Mouse (Mus musculus) spleen, adult 10 weeks (tissue): ENCODE results near the gene Stub1. TPM values are rescaled to one million over a fixed set of nuclear protein-coding genes. Genes with fewer than 3 reads are reported as not detected.

Experiments used
- polyA plus RNA-seq: library from polyadenylated mRNA; stranded (reverse); fragments of 350-450 nt; fragmentation: Illumina TruSeq; extraction: RNeasy Lipid Tissue Mini Kit (QIAGEN cat#74804); gene quantifications from one replicate; pipeline ENCODE4 v1.2.3, GENCODE M21; 2015; ENCODE audit warnings: low replicate concordance; ENCODE audit not compliant: insufficient read depth

Stub1 gene
- 41.4 TPM for polyA plus RNA-seq

DNA sequence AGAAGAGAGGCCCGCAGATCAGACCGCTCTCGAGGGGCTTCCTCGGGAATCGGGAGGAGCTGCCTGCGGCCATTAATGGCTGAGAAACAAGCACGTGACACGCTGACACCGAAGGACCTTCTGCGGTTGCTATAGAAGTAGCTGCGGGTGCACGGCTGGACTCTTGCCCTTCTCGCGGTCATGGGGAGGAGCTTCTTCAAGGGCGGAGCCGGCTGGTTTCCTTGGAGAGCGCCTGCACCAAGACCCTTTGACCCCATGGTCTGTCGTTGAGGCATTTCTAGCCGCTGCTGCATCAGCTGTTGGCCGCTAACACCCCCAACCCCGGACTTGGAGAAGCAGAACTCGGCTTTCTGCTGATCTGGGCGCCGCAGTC, at the start of gene Stub1:
TSS of gene Stub1 (minus strand) at position 114 of the 373 bp plus-strand sequence.

DNA sequence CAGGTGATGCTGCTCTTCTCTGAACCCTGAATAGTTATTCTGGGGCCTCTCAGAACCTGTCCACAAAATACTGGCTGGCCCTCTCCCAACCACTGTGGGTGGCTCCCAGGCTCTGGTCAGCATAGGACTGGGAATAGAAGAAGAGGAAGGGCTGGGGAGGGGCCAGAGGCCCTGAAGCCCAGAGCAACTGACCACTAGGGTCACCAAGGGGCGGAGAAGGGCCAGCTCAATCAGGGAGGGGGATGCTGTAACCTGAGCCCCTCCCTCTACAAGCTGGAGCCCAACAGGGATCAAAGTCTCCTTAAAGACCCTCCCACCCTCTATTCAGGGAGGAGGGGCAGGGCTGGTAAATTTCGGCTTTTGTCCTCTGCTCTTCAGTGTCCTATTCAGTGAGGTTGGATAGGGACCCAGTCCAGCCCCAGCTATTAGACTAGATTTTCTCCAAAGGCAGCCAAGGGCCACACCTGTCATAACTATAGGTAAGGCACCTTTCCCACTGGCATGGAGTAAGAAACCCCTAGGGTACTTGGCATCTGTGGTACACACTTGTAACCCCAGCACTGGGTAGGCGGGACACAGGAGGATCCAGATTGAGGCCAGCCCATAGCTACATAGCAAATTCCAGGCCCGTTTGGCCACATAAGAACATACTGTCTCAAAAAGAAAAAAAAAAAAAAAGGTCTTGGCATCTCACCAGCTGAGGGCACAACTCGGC, 47.1 kb upstream of the Stub1 start, which contains the start of gene Wfikkn1:
TSS of gene Wfikkn1 (minus strand) at position 663 of the 715 bp plus-strand sequence.

DNA sequence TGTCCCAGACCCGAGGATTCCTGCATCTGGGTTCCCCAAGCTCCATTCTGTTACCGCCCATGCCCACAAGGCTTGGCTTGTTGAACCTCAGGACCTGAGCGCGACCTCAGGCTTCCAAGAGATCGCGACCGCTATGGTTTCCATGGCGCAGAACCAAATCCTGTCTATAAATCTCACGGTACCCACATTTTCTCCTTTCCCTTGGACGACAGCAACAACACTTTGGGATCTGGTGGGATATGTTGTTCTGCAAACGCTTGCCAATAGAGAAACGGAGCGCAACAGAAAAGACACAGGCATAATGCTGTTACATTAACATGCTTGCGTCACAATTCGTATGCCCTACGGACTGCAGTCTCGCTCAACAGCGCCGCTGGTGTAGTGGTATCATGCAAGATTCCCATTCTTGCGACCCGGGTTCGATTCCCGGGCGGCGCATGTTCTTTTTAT, 41.5 kb upstream of the Stub1 start, which contains the start of gene Mettl26:
TSS of gene Mettl26 (plus strand) at position 354 of the 450 bp plus-strand sequence.

DNA sequence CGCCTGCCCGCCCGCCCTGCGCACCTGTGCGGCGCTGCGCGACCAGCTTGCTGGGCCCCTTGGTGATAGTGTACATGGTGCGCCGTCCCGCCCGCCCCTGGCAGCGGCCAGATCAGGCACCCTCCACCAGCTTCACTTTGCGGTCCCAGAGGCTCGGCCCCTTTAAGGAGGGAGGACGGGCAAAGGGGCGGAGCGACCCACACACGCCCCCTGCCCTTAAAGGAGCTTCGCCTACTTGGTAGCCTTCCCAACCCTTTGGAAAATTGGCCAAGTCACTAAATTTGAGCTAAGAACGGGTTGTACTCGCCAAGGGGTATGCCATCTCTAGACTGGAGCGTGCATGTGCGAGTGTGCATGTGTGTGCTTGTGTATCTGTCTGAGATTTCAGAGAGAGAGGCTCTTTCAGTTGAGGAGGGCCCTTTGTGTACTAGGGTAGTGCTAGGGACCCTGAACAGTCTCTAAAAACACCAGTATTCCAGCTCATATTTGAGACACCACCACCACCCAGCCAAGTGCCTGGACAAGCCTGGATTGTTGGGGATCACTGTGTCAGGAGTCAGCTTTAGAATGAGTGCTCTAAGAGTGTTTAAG, 35.5 kb upstream of the Stub1 start, which contains the start of gene Mcrip2:
TSS of gene Mcrip2 (minus strand) at position 164 of the 591 bp plus-strand sequence.

DNA sequence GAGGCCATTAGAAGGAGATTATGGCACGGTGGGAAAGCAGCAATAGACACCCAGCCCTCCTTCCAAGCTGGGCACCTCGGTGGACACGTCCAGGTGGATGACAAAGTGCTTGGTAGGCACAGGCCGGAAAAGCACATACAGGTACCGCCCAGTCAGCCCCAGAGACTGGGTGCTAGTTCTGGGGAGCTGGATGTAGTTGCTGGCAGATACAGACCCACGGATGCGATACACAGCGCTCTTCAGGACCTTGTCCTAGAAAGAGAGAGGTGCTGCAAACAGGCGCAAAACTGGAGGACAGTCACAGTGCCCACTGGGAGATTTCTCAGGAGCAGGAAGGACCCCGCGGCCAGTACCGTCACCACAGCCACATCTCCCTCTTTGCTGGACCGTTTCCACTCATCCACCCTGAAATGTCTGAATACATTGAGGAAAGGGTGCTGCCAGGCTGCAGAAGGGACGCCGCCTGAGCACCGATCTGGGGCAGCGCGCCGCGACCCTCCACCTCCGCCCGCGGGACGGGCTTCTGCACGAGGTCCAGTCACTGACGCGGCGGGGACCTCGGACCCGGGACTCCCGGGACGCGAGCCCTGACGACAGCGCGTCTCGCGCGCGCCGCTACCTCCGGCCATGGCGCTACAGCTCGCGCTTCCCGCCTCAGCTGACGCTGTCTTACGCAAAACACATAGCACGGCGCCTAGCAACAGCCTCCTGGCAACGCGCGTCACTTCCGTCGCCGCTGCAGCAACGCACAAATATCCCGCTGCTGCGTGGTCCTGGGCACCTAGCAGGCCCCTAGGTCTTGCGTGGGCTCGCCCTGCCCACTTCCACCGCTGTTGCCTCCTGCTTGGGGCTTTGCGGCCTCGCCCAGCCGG, 27.9 kb upstream of the Stub1 start, which contains the start of gene Wdr90:
TSS of gene Wdr90 (minus strand) at position 670 of the 872 bp plus-strand sequence.

DNA sequence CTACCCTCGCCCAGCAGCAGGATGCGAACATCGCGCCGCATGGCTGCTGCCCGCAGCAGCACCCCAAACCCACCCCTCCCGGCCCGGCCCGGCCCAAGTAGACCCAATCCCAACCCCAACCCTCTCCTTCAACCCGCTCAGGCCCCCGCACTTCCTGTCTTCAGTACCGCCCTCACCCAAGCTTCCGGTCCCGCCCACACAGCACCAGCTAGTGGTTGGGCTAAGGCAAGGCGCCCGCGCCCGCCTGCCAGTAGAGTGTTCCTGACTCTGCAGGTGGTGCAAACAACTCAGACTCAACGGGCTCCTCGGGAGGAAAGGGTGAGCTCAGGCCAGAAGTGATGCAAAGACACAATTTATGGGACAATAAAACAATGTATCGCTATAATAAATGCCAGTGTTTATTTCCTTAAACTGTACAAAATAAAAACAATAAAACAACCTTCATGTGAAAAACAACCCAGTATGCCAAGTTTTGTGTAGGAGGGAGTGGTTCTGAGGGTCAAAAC, 11.2 kb upstream of the Stub1 start, which contains the start of gene Rhot2:
TSS of gene Rhot2 (minus strand) at position 456 of the 506 bp plus-strand sequence.

DNA sequence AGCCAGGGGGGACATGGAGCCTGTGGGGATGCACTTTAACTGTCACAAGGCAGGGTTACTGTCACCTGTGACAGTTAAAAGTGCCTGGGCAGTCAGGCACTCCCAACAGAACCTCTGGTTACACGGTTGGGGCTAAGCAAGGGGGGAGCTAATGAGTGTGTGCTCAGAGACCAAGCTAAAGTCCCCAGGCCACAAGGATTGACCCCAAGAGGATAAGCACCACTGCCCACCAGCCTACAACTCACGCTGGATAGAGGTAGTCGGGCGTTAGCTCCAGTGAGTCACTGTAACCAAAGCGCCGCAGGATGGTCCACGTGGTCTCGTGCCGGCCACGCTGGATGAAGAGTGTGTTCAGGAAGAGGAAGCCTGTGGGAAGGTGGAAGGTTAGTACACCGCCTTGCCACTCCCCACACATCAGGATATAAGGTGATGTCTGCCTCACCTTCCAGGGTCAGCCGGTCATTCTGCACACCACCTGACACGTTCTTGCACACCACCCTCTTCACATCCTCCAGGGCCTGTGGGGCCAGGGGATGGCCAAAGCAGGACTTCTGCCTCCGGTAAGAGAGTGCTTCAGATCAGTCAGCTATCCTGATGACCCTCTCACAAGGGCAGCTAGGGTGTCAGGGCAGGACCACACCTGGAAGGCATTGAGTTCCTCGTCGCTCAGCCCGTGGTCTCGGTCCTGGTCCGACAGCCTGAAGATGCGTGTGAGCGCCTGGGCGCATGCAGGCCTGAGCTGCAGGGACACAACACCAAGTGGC, 8.1 kb upstream of the Stub1 start, which contains the start of gene Gm20683:
TSS of gene Gm20683 (minus strand) at position 647 of the 764 bp plus-strand sequence.

DNA sequence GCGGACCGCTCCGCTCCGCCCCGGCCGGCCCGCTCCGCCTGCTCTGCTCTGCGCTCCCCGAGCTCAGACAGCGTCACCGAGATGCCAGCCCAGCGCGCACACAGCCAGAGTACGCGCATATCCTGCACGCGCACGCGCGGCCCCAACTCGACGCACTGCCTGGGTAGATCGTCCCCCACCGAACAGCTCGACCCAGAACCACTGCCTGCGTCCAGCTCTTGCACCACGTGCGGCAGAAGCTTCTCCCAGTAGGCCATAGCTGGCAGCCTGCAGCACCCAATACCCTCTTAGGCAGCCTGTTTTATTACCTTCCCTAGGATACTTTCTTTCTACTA, 3.8 kb upstream of the Stub1 start, which contains the start of gene Rhbdl1:
TSS of gene Rhbdl1 (minus strand) at position 220 of the 335 bp plus-strand sequence.

DNA sequence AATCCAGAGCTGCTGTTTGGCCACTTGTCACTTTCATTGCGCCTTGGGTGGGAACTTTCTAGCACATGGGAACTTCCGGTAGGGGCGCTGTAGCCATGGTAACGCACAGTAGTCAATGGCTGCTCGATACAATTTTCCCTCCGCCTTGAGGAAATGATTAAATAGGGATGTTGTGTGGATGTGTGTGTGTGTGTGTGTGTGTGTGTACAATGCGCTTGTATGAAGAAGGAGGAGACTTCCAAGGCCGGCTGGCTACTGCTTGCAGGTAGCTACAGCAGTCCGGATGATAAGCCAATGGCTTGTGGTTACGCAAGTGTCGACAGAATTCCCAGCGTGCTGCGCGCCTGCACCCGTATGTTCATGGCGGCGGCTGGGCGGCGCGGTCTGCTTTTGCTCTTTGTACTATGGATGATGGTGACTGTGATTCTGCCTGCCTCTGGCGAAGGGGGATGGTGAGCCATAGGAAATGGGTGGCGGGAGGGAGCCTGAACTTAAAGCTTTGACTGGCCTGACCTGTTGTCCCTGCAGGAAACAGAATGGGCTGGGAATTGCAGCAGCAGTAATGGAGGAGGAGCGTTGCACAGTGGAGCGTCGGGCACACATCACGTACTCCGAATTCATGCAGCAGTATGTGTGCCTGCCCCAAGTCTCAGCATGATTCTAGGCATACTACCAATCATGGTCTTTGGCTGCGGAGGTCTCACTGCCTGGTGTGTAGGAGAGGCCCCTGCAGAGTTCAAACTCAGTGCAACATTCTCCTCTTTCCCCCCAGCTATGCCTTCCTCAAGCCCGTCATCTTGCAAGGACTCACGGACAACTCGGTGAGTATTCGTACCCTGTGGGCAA, 4.3 kb downstream of the Stub1 start, which contains the start of gene Jmjd8:
TSS of gene Jmjd8 (plus strand) at position 156 of the 846 bp plus-strand sequence.

DNA sequence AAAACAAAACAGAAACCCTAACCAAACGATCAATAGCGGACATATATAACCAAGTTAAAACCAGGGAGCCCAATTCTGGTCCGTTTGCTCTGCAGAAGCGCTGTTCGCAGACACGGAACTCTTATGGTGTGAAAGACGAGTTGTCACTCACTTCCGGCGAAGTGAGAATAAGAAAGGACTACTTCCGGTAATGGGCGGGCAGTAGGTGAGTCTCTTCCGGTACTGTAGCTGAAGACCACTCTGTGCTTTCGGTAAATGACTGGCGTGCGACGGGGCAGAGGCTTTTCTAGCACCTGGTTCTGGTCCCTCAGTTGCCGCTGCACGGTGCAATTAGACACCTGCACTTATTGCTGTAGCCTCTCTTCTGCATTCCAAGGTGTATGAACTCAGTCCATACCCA, 9.8 kb downstream of the Stub1 start, which contains the start of gene Wdr24:
TSS of gene Wdr24 (plus strand) at position 176 of the 400 bp plus-strand sequence.

DNA sequence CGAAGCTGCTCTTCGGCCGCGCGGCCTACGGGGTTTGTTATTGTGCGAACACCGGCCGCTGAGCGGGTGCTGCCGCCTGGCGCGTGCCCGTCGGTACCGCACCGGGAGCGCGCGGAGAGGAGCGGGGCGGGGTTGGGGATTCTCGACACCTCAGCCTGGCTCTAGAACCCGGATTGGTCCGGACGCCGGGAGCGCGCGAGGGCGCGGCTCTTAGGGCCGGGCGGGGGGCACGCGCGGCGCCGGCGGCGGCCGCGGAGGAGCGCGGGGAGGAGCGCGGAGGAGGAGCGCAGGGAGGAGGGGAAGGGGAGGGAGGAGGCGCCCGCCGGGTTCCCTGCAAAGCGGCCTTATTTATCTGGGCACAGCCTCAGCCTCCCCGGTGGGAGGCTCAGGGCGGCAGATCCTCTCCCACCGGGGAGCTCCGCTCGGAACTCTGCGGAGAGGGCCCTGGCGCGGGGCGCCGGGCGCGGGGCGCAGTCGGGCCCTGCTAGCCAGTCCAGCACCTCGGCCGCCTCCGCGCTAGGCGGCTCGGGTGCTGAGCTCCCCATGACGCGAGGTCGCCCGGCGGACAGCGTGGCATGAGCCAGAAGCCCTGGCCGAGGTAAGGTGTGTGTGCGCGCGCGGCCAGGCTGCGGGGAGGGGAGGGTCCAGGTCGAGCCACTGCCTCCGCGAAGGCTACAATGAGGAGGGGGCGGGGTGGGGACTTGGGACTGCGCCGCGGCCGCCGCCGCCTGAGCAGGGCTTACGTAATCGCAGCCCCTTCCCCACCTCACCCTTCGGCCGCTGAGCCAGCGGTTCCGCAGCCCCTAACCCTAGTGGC, 24.2 kb downstream of the Stub1 start, which contains the start of gene Fbxl16:
TSS of gene Fbxl16 (plus strand) at position 297 of the 817 bp plus-strand sequence.

DNA sequence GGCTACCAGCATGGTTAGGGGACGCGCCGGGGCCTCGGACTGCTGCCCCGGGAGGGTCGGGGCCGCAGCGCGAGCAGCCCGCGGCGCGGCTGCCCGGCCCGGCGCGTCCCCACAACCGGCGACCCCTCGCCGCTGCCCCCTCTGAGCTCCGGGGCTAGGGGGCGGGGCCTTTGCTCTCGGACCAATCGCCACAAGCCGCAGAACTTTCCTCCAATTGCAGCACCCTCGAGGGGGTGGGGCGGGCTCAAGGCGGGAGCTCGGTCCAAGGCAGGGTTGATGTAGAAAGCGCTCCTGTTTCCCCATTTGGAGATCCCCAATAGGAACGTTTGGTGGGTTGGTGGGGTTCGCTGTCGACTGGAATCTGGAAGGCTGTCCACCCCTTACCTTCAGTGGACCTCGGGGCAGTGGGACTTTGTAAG, 36.2 kb downstream of the Stub1 start, which contains the start of gene Metrn:
TSS of gene Metrn (minus strand) at position 186 of the 419 bp plus-strand sequence.

DNA sequence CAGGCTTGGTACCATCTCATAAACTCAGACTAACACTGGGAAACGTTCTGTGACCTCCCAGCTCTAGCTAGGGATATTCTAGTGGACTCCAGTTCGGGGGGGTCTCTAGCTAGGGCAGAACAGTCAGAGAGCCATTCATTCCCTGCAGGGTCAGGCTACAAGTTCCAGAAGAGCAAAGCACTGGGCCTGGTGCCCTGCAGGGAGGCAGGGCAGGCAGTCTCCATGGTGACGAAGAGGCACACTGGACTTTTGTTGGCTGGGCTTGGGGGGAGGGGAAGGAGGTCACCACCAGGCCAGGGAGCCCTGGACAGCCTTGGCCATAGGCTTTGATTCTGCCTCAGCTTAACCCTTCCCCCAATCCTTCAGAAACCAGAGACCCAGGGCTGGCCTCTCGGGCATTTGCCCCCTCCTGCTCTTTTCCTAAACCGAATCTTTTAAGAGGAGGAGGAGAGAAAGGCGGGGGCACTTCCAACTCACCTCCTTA, 37.6 kb downstream of the Stub1 start, which contains the start of gene AC134908.4:
TSS of gene AC134908.4 (minus strand) at position 51 of the 484 bp plus-strand sequence.

DNA sequence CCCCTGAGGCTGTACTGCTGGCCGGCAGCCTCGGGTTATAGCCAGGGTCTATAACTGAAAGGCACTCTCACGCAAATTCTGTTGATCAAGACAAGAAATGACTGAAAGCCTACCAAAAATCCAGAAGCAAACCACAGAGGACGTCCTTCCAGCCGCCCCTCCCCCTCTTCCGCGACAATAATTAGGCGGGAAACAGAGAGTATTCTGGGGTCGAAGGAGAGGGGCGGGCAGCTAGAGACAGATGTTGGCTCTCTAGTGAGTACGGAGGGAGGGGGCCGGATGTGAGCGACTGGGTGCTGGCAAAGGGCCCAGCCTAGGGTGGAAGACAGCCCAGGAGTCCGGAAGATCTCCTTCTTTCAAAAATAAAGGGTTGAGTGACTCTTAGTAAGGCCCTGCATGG, 40.6 kb downstream of the Stub1 start, which contains the start of gene Fam173a:
TSS of gene Fam173a (minus strand) at position 287 of the 400 bp plus-strand sequence.

DNA sequence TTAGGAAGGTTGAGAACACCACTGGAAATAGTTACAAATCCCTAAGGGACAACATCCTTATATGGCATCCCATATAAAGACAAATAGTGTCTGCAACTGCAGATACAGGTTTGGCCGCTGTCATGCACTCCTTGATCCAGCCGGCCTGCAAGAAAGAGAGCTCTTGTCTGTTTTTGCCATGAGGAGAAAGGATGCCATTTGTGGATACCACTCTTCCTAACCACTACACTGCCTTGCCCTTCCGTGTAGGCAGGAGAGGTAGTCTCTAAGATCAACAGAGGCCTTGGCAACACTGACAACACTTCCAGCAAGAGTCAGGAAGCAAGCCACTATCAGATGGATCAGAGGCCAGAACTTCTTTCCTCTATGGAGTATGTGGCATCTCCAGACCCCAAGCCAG, 46.9 kb downstream of the Stub1 start, which contains the start of gene Ccdc78:
TSS of gene Ccdc78 (plus strand) at position 301 of the 400 bp plus-strand sequence.

DNA sequence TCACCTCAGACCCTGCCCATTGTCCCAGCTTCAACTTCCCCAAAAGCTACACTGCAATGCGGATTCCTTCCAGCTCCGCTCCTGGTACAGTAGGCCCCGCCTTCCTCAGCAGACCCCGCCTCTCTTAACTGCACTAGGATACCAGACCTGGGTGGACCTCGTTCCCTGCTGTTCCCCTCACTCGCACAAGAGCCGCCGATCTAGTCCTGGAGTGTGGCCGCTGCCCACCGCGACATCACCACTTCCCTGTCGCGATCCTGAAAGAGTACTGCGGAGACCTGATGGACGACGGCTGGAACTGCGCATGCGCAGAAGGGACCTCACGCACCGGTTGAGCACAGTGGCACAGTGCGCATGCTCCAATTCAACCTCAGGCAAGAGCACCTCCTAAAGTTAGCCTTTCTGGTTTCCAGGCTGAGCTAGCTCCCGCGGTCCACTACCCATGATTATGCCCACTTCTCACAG, 47.9 kb downstream of the Stub1 start, which contains the start of gene Haghl:
TSS of gene Haghl (minus strand) at position 393 of the 465 bp plus-strand sequence.

